Mouse (Mus musculus) spleen, adult 18-20 months (tissue): ENCODE measurements around the gene Cabp5.
"Not testable (repeated sequence)": the region's sequence is repeated elsewhere in the genome, so short reads cannot be mapped to it uniquely, and the experiment has no call there.

Experiments used
- DNase-seq, 2 experiments: peaks; one replicate each; pipeline ENCODE4 v3.0.0; 2022; ENCODE audit warnings: mixed read lengths in 2 of 2

The Cabp5 gene

DNA sequence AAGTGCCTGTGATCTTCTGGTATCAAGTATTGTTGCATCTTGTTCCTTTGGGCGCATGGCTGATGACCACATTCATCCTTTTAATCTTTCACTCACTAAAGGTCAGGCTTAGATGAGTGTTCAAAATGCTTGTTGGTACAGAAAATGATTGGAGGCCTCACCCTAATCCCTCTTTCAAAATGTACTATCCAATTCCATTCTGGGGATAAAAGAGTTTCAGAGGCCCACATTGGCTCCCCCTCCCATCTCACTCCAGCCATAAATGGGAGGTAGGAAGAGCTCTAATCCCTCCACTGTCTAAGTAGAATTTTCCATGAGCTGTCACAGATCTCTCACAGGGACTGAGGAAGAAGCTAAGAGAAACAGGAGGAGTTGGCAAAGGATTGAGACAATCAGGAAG is at the start of gene Cabp5:
Gene Cabp5, plus strand, starts transcription at position 301 of the 400 bp plus-strand sequence.
- DNase-seq, result no peak

DNA sequence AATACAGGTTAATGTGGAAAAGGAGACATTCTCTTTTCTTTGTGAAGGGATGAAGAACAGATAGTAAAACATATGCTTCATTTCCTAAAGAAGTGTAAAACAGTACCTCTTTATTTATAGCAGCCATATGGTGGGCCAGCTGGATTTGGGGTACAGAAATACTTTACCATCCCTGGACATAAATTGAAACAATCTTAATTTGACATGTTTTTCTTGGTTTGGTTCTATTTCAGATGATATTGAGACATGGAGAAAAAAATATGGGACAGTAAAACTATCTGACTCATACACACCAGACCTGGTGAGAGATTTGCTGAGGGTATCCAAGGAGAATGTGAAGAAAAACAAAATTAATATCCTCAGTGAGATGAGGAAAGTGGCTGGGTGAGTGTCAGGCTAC is 42.0 kb upstream of the Cabp5 start:
- no peak for DNase-seq

DNA sequence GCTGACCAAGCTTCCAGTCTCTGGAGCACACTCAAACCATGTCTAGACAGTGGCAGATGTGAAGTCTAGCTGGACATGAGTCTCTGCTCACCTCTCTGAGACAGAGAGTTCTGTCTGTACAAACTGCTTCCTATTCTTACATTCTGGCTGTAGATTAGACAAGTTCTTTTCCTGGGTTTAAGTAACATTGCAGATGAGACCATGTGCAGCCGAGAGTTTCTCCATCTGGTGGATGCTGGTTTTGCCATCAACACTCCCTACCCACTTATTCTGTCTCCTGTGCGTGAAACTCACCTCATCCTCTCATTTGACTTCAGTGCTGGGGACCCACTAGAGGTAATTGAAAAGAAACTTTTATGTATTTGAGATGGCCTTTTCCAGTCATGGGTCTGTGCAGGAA is 17.3 kb upstream of the Cabp5 start:
- DNase-seq, result no peak

DNA sequence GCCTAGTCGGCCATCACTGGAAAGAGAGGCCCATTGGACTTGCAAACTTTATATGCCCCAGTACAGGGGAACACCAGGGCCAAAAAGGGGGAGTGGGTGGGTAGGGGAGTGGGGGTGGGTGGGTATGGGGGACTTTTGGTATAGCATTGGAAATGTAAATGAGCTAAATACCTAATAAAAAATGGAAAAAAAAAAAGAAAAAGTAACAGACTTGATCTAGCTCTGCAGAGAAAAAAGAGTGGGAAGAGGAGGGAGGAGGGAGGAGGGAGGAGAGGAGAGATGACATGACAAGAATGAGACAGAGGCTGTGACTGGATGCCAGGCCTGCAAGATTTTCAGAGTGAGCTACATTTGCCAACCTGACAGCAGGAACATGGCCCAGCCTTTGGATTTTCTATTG is 52.6 kb downstream of the Cabp5 start, which contains the start of gene Bsph1:
Gene Bsph1, plus strand, starts transcription at position 301 of the 400 bp plus-strand sequence.
- DNase-seq, result not testable (repeated sequence)
